Mouse (Mus musculus) heart, postnatal 0 days (tissue): ENCODE data around the gene Tmem208.

Experiments
- CTCF ChIP-seq: IDR thresholded peaks from 2 replicates; pipeline ENCODE4 v1.5.1; 2016; ENCODE audit warnings: antibody characterized with exemption, control low read depth, low read depth
- EP300 ChIP-seq: IDR thresholded peaks from 2 replicates; pipeline ENCODE4 v1.6.1; 2016; ENCODE audit warnings: antibody characterized with exemption, low read depth

GRCm38 (mm10) chr8:105338992-105339391, 12.8 kb downstream of the Tmem208 start:
- TF ChIP-seq CTCF (no peak), EP300 (no peak)
